Mouse (Mus musculus) pancreas, adult 10 weeks (tissue): ENCODE results near the gene Unc50. TPM values are rescaled to one million over a fixed set of nuclear protein-coding genes. Genes with fewer than 3 reads are reported as not detected.

Experiments used
- polyA plus RNA-seq: library from polyadenylated mRNA; stranded (reverse); fragments of 350-450 nt; fragmentation: Illumina TruSeq; extraction: RNeasy Lipid Tissue Mini Kit (QIAGEN cat#74804); gene quantifications from one replicate; pipeline ENCODE4 v1.2.3, GENCODE M21; 2015; ENCODE audit warnings: low read depth, low replicate concordance; ENCODE audit not compliant: insufficient read depth

Gene Unc50
- polyA plus RNA-seq, result 9.2 TPM

DNA sequence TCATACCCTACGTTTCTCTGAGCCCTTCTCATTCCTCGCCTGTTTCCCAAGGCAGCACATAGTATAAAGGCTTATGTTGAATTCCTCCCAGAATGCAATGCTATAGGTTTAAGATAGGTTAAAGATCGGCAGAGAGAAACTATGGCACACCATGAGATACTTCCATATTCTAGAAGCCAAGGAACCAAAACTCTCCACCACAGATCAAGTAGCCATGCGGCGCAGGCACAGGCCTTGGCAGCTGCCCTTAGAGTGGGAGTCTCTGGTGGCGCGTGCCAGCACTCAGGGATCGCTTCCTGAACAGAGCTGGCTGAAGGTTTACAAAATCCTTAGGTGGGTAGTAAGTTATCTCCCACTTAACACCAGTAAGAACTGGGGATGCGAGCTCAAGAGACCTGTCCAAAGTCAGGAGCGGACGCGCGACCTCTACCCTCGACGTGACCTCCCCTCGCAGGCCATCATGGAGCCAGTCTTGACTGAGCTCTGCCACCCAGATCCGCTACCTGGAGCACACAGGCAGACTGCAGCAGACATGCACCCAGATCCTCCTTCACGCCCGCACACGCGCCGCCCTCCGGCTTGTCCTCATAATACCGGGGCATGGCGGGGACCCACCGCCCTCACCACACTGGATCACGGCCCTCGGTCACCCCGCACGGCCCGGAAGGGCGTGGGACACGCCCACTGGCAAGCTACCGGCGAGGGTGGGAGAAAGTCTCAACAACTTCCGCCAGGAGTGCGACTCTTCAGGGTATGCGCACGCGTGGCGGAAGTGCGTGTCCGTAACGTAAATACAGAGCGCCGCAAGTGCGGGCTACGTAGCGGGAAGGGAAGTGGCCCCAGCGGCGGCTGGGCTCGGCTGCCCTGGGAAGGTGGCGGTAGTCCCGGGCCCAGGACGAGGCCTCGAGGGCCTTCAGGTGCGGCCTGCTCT is at the start of gene Unc50, which contains the start of gene Coa5:
Gene Unc50, plus strand, starts transcription at position 774 of the 931 bp plus-strand sequence.
Gene Coa5, minus strand, starts transcription at position 738 of the 931 bp plus-strand sequence.

Other genes starting within 250 kb of the Unc50 start
- not detected for gene Cnga3, start 215.7 kb upstream of the Unc50 start, polyA plus RNA-seq
- gene Inpp4a, start 130.3 kb upstream of the Unc50 start, polyA plus RNA-seq, result 7.3 TPM
- gene Coa5, start within 50 bp of the Unc50 start, polyA plus RNA-seq, result 8.1 TPM
- 3.0 TPM for gene Mgat4a, start 110.9 kb downstream of the Unc50 start, polyA plus RNA-seq